Mouse (Mus musculus): ENCODE measurements around the gene Slc12a7. TPM values are rescaled to one million over a fixed set of nuclear protein-coding genes. Genes with fewer than 3 reads are reported as not detected.

Slc12a7 gene
- polyA plus RNA-seq, 1 experiment from 2014 or later, result 12.9 TPM

DNA sequence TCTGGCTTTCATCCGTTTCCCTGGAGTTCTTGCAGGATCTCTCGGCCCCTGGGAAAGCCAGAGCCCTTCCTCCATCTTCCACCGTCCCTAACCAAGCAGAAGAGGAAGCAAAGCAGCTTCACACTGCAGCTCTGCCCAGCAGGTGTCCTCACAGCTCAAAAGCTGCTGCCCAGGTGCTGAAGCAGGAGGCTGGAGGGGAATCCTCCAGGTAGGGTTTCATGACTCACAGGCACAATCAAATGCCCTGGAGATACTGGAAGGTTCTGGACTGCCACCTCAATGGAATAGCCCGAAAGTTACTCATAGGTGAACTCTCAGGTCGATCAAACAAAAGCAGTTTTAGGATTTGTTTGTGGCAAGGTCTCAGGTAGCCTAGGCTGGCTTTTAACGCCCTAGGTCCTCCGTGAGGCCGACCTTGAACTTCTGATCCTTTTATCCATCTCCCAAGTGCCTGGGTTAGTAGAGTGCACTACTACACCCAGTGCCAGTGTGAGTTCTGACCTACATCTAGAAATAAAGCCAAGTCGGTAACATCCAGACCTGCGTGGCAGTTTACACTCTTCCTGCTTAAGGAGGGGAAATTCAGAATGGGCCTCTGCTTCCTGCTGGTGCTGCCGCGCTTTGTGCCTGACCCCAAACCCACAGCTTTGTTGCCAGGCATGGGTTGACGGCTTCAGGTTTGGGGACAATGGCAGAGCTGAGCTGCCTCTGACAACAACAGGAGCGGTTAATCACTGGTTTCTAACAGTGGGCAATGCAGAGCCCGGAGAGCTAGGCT is 16.0 kb downstream of the Slc12a7 start:
- Histone ChIP-seq H3K27ac (ENCODE audit: low read depth, low read length) (no peak overlapping the region), H3K4me2 (replicated peaks; ENCODE audit: low read depth) (no peak overlapping the region), H3K36me3 (ENCODE audit: control insufficient read depth, insufficient read depth) (no peaks in the 10 kb centered on the region), H3K9me3 (ENCODE audit: control insufficient read depth) (no peaks in the 10 kb centered on the region), H3K27me3 (replicated peaks; ENCODE audit: control insufficient read depth, insufficient read depth, low read length) (no peaks in the 10 kb centered on the region), H3K4me3 (ENCODE audit: low read depth, low read length) (no peak overlapping the region), H3K9ac (ENCODE audit: low read depth, low read length) (no peak overlapping the region), H3K4me1 (replicated peaks; ENCODE audit: control insufficient read depth, insufficient read depth, low read length) (0 out of 2 replicates have a peak, but pooled peaks cover 2% of the 10 kb centered on the region)
- ATAC-seq, result peak; percentile 46; the same call in 1 of the 2 replicates
- TF ChIP-seq CTCF (IDR thresholded peaks at IDR 0.05; ENCODE audit: low read depth), result peak; percentile 86
- WGBS, result 47% methylated on average over 15 of the region's 15 CpGs

DNA sequence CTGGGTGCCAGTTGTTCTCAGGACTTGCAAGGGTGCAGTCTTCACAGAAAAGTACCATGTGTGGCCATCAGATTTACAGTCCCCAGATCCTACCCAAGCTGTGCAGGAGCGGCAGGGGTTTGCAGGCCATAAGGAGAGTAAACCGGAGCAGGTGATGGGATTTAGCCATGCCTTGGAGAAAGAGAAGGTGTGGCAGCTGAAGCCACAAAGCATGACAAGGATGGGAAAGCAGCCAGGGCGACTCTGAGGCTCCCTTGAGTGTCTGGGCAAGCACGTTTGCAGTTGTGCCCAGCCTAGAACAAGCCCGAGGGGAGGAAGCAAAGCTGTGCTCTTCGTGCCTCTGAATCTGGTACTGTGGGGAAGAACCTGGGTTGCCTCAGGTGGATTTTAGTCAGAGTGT is 17.5 kb downstream of the Slc12a7 start:
- Histone ChIP-seq H3K27ac (ENCODE audit: low read depth, low read length) (no peak overlapping the region), H3K9me3 (ENCODE audit: control insufficient read depth) (no peaks in the 10 kb centered on the region), H3K4me3 (ENCODE audit: low read depth, low read length) (no peak overlapping the region), H3K27me3 (replicated peaks; ENCODE audit: control insufficient read depth, insufficient read depth, low read length) (no peaks in the 10 kb centered on the region), H3K9ac (ENCODE audit: low read depth, low read length) (no peak overlapping the region), H3K4me1 (replicated peaks; ENCODE audit: control insufficient read depth, insufficient read depth, low read length) (0 out of 2 replicates have a peak, but pooled peaks cover 2% of the 10 kb centered on the region), H3K36me3 (ENCODE audit: control insufficient read depth, insufficient read depth) (no peaks in the 10 kb centered on the region), H3K4me2 (replicated peaks; ENCODE audit: low read depth) (no peak overlapping the region)
- ATAC-seq, result no peak
- TF ChIP-seq CTCF (IDR thresholded peaks at IDR 0.05; ENCODE audit: low read depth), result no peak
- WGBS, result 55% methylated on average over 6 of the region's 6 CpGs

DNA sequence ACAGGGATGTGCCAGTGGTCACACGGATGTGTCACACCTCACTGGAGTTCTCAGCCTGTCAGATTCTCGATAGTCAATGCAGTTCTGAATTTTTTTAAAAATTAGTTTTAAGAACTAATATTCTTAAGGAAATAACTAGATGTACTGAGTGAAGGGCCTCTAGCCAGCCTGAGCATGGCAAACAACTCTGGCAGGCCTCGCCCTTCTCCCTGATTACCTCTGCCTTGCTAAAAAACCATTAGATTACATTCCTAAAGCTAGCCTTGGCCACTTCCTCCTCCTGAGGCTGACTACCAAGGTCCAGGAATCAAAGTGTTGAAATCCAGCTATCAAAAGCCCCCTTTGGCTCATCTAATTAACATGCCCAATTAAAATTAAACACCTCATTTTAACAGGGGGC is 18.4 kb downstream of the Slc12a7 start:
- Histone ChIP-seq H3K4me2 (replicated peaks; ENCODE audit: low read depth) (no peak overlapping the region), H3K27me3 (replicated peaks; ENCODE audit: control insufficient read depth, insufficient read depth, low read length) (no peaks in the 10 kb centered on the region), H3K4me3 (ENCODE audit: low read depth, low read length) (no peak overlapping the region), H3K4me1 (replicated peaks; ENCODE audit: control insufficient read depth, insufficient read depth, low read length) (peaks cover 6% of the 10 kb centered on the region; the same call in 1 of the 2 replicates), H3K9ac (ENCODE audit: low read depth, low read length) (no peak overlapping the region), H3K27ac (ENCODE audit: low read depth, low read length) (no peak overlapping the region), H3K36me3 (ENCODE audit: control insufficient read depth, insufficient read depth) (no peaks in the 10 kb centered on the region), H3K9me3 (ENCODE audit: control insufficient read depth) (no peaks in the 10 kb centered on the region)
- TF ChIP-seq CTCF (IDR thresholded peaks at IDR 0.05; ENCODE audit: low read depth), result no peak
- 67% methylated on average over 3 of the region's 3 CpGs for WGBS
- no peak for ATAC-seq

DNA sequence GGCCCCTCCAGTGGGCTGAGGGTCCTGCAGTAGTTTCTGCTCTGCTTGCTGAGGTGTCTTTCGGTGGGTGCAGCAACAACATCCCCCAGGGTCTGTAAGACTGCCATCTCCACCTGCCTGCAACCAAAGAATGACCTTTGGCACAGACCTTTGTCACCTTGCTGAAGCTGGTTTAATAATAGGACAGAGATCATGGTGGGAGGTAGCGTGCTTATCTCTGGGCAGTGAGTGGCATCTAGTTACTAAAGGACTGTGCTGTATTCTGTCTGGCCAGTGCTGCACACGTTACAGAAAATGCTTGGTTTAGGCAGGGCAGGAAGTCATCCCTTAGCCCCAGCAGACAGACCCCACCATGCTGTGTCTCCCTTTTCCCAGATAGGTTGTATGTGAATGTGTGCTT is 22.9 kb downstream of the Slc12a7 start:
- Histone ChIP-seq H3K4me3 (ENCODE audit: low read depth, low read length) (no peak overlapping the region), H3K36me3 (ENCODE audit: control insufficient read depth, insufficient read depth) (no peaks in the 10 kb centered on the region), H3K27ac (ENCODE audit: low read depth, low read length) (peak overlapping the region; percentile 11), H3K9me3 (ENCODE audit: control insufficient read depth) (no peaks in the 10 kb centered on the region), H3K9ac (ENCODE audit: low read depth, low read length) (no peak overlapping the region), H3K4me2 (replicated peaks; ENCODE audit: low read depth) (peak overlapping the region; percentile 6; the same call in 1 of the 2 replicates), H3K4me1 (replicated peaks; ENCODE audit: control insufficient read depth, insufficient read depth, low read length) (peaks cover 10% of the 10 kb centered on the region; the same call in 1 of the 2 replicates), H3K27me3 (replicated peaks; ENCODE audit: control insufficient read depth, insufficient read depth, low read length) (no peaks in the 10 kb centered on the region)
- TF ChIP-seq CTCF (IDR thresholded peaks at IDR 0.05; ENCODE audit: low read depth), result no peak
- peak; percentile 57; the same call in 1 of the 2 replicates for ATAC-seq
- 38% methylated on average over 3 of the region's 3 CpGs for WGBS

DNA sequence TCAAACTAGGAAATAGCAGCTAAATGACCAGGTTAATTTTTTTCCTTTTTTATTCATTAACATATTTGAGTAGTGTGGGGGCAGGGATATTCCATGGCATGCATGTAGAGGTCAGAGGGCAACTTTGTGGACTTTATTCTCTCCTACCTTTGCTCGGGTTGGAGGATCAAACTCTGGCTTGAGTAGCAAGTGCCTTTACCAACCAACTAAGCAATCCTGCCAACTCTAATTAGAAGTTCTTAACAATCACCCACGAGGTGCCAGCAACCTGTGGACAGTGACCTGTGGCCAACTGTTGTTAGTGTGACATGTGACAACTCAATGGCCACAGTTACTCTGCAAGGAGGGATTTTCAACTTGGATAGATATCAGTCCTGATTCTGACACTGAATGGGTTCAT is 24.0 kb downstream of the Slc12a7 start:
- no peak for TF ChIP-seq CTCF (IDR thresholded peaks at IDR 0.05; ENCODE audit: low read depth)
- Histone ChIP-seq H3K4me2 (replicated peaks; ENCODE audit: low read depth) (no peak overlapping the region), H3K9ac (ENCODE audit: low read depth, low read length) (no peak overlapping the region), H3K9me3 (ENCODE audit: control insufficient read depth) (no peaks in the 10 kb centered on the region), H3K27me3 (replicated peaks; ENCODE audit: control insufficient read depth, insufficient read depth, low read length) (no peaks in the 10 kb centered on the region), H3K27ac (ENCODE audit: low read depth, low read length) (no peak overlapping the region), H3K4me3 (ENCODE audit: low read depth, low read length) (no peak overlapping the region), H3K4me1 (replicated peaks; ENCODE audit: control insufficient read depth, insufficient read depth, low read length) (peaks cover 10% of the 10 kb centered on the region; the same call in 1 of the 2 replicates), H3K36me3 (ENCODE audit: control insufficient read depth, insufficient read depth) (no peaks in the 10 kb centered on the region)
- WGBS, result 34% methylated on average over 2 of the region's 2 CpGs
- ATAC-seq, result peak; percentile 37; the same call in 1 of the 2 replicates

DNA sequence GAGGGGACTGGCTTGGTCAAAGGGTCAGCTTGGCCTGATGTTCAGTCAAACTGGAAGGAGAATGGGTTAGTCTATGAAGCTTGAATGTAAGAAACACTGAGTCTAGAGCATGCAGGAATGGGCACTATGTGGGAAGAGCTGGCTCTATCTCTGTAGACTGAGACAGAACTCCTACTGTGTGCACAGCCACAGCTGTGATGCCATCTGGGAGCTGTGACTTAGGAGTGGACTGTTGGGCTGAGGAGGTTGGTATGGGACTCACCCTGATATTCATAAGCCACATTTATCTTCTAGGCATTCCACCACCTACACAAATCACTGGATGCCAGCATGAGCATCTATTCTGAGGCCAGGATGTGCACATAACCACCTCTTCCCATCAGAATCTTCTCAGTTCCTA is 24.5 kb downstream of the Slc12a7 start:
- ATAC-seq, result no peak
- H3K9ac ChIP-seq (ENCODE audit: low read depth, low read length), result no peak overlapping the region
- peaks cover 10% of the 10 kb centered on the region; the same call in 1 of the 2 replicates for H3K4me1 ChIP-seq (replicated peaks; ENCODE audit: control insufficient read depth, insufficient read depth, low read length)
- no peaks in the 10 kb centered on the region for H3K27me3 ChIP-seq (replicated peaks; ENCODE audit: control insufficient read depth, insufficient read depth, low read length)
- H3K4me2 ChIP-seq (replicated peaks; ENCODE audit: low read depth), result no peak overlapping the region
- H3K27ac ChIP-seq (ENCODE audit: low read depth, low read length), result no peak overlapping the region; the same call in 1 of the 2 replicates
- no peaks in the 10 kb centered on the region for H3K36me3 ChIP-seq (ENCODE audit: control insufficient read depth, insufficient read depth)
- H3K9me3 ChIP-seq (ENCODE audit: control insufficient read depth), result no peaks in the 10 kb centered on the region
- TF ChIP-seq CTCF (IDR thresholded peaks at IDR 0.05; ENCODE audit: low read depth), result no peak
- no peak overlapping the region for H3K4me3 ChIP-seq (ENCODE audit: low read depth, low read length)
